Mouse (Mus musculus): ENCODE measurements around the gene Ctnnal1. TPM values are rescaled to one million over a fixed set of nuclear protein-coding genes. Genes with fewer than 3 reads are reported as not detected.

Ctnnal1 gene
- 14.3 and 14.4 TPM in 2 replicates for polyA plus RNA-seq (2012; rRNA removed)

DNA sequence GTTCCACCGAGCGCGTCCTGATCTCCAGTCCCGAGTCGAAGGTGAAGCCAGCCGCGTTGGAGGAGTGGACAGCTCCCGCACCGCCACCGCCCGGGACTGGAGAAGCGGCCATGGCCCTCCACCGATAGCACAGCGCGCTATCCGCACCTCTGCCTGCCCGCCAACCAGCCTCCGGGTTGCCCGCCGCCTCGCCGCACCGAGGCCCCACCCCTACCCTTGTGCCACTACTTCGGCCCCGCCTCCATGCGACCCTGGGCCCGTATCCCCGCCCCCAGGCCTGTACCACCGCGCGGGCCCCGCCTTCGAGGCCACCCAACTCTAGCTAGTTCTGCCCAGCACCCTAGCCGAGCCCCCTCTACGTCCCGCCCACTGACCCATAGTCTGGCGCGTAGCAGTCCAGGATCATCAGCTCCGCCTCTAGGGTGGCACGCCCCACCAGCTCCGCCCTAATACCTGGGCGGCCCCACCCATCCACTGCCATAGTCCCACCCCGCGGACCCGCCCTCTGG is at the start of gene Ctnnal1:
Gene Ctnnal1, minus strand, starts transcription at position 186 of the 509 bp plus-strand sequence.
- no peaks in the 10 kb centered on the region for H3K27me3 ChIP-seq (replicated peaks; ENCODE audit: control insufficient read depth, insufficient read depth, low read length)
- WGBS, result under 1% methylated on average over 40 of the region's 45 CpGs
- peaks cover 4% of the 10 kb centered on the region; the same call in 1 of the 2 replicates for H3K4me1 ChIP-seq (ENCODE audit: control insufficient read depth, insufficient read depth, low read length)
- peak within 1 kb of the TSS; percentile 46 for H3K27ac ChIP-seq (ENCODE audit: insufficient read depth, low read depth, low read length)
- DNase-seq, result peak; percentile 98
- peak within 1 kb of the TSS; percentile 73 for H3K4me3 ChIP-seq (ENCODE audit: insufficient read depth, low read depth, low read length)
- TF ChIP-seq CTCF (conservative IDR thresholded peaks at IDR 0.05; ENCODE audit: insufficient read depth, insufficient read length, low read depth, low read length) (no peak), POLR2A (IDR thresholded peaks at IDR 0.05; ENCODE audit: low read depth, low read length) (peak; percentile 43)
- H3K36me3 ChIP-seq (ENCODE audit: control insufficient read depth, insufficient read depth, low read length), result no peaks in the 10 kb centered on the region

- Histone ChIP-seq H3K27ac (ENCODE audit: insufficient read depth, low read depth, low read length) (no peak overlapping the region), H3K4me1 (ENCODE audit: control insufficient read depth, insufficient read depth, low read length) (no peaks in the 10 kb centered on the region), H3K27me3 (replicated peaks; ENCODE audit: control insufficient read depth, insufficient read depth, low read length) (no peaks in the 10 kb centered on the region), H3K36me3 (ENCODE audit: control insufficient read depth, insufficient read depth, low read length) (peaks cover 17% of the 10 kb centered on the region), H3K4me3 (ENCODE audit: insufficient read depth, low read depth, low read length) (no peak overlapping the region)
- 96% methylated on average over 1 of the region's 1 CpGs for WGBS
- no peak for DNase-seq
- TF ChIP-seq POLR2A (IDR thresholded peaks at IDR 0.05; ENCODE audit: low read depth, low read length) (no peak), CTCF (conservative IDR thresholded peaks at IDR 0.05; ENCODE audit: insufficient read depth, insufficient read length, low read depth, low read length) (no peak)
Observed at GRCm38 (mm10) chr4:56914761-56915160, 49.8 kb upstream of the Ctnnal1 start.

DNA sequence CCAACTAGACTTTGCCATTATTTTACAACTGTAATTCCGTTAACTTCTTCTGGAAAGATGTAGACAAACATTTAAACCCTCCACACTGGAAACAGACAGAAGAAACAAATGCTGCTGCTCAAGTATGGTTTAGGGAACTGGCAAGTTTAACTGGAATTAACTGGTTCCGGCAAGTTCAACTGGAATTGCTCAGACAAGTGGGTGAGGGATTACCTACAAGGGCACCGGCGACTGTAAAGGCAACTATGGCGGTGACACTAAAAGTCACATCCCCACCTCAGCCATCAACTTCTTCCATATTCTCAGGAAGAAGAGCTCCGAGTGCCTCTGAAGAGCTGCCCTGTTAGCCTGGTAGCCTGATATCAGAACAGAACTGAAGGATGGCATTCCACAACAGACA is 49.4 kb upstream of the Ctnnal1 start:
- Histone ChIP-seq H3K36me3 (ENCODE audit: control insufficient read depth, insufficient read depth, low read length) (peaks cover 19% of the 10 kb centered on the region), H3K27me3 (replicated peaks; ENCODE audit: control insufficient read depth, insufficient read depth, low read length) (no peaks in the 10 kb centered on the region), H3K4me1 (ENCODE audit: control insufficient read depth, insufficient read depth, low read length) (no peaks in the 10 kb centered on the region), H3K27ac (ENCODE audit: insufficient read depth, low read depth, low read length) (no peak overlapping the region), H3K4me3 (ENCODE audit: insufficient read depth, low read depth, low read length) (no peak overlapping the region)
- WGBS, result 86% methylated on average over 6 of the region's 6 CpGs
- TF ChIP-seq CTCF (conservative IDR thresholded peaks at IDR 0.05; ENCODE audit: insufficient read depth, insufficient read length, low read depth, low read length), result no peak
- no peak for TF ChIP-seq POLR2A (IDR thresholded peaks at IDR 0.05; ENCODE audit: low read depth, low read length)
- DNase-seq, result peak; percentile 21

- Histone ChIP-seq H3K36me3 (ENCODE audit: control insufficient read depth, insufficient read depth, low read length) (peaks cover 19% of the 10 kb centered on the region), H3K27ac (ENCODE audit: insufficient read depth, low read depth, low read length) (no peak overlapping the region), H3K4me3 (ENCODE audit: insufficient read depth, low read depth, low read length) (no peak overlapping the region), H3K4me1 (ENCODE audit: control insufficient read depth, insufficient read depth, low read length) (no peaks in the 10 kb centered on the region), H3K27me3 (replicated peaks; ENCODE audit: control insufficient read depth, insufficient read depth, low read length) (no peaks in the 10 kb centered on the region)
- no peak for DNase-seq
- TF ChIP-seq POLR2A (IDR thresholded peaks at IDR 0.05; ENCODE audit: low read depth, low read length) (no peak), CTCF (conservative IDR thresholded peaks at IDR 0.05; ENCODE audit: insufficient read depth, insufficient read length, low read depth, low read length) (no peak)
- WGBS, result 96% methylated on average over 7 of the region's 7 CpGs
Observed at GRCm38 (mm10) chr4:56912382-56913001, 47.5 kb upstream of the Ctnnal1 start.

- TF ChIP-seq CTCF (conservative IDR thresholded peaks at IDR 0.05; ENCODE audit: insufficient read depth, insufficient read length, low read depth, low read length), result no peak
- no peak for TF ChIP-seq POLR2A (IDR thresholded peaks at IDR 0.05; ENCODE audit: low read depth, low read length)
- H3K4me3 ChIP-seq (ENCODE audit: insufficient read depth, low read depth, low read length), result no peak overlapping the region
- no peak overlapping the region for H3K27ac ChIP-seq (ENCODE audit: insufficient read depth, low read depth, low read length)
- H3K27me3 ChIP-seq (replicated peaks; ENCODE audit: control insufficient read depth, insufficient read depth, low read length), result no peaks in the 10 kb centered on the region
- H3K4me1 ChIP-seq (ENCODE audit: control insufficient read depth, insufficient read depth, low read length), result no peaks in the 10 kb centered on the region
- H3K36me3 ChIP-seq (ENCODE audit: control insufficient read depth, insufficient read depth, low read length), result peaks cover 22% of the 10 kb centered on the region
- no peak for DNase-seq
- 73% methylated on average over 3 of the region's 3 CpGs for WGBS
Observed at GRCm38 (mm10) chr4:56909568-56909967, 44.6 kb upstream of the Ctnnal1 start.

- no peak for DNase-seq
- H3K27ac ChIP-seq (ENCODE audit: insufficient read depth, low read depth, low read length), result no peak overlapping the region
- no peaks in the 10 kb centered on the region for H3K4me1 ChIP-seq (ENCODE audit: control insufficient read depth, insufficient read depth, low read length)
- no peaks in the 10 kb centered on the region for H3K27me3 ChIP-seq (replicated peaks; ENCODE audit: control insufficient read depth, insufficient read depth, low read length)
- H3K4me3 ChIP-seq (ENCODE audit: insufficient read depth, low read depth, low read length), result no peak overlapping the region
- peaks cover 21% of the 10 kb centered on the region for H3K36me3 ChIP-seq (ENCODE audit: control insufficient read depth, insufficient read depth, low read length)
- 90% methylated on average over 5 of the region's 5 CpGs for WGBS
- no peak for TF ChIP-seq POLR2A (IDR thresholded peaks at IDR 0.05; ENCODE audit: low read depth, low read length)
- TF ChIP-seq CTCF (conservative IDR thresholded peaks at IDR 0.05; ENCODE audit: insufficient read depth, insufficient read length, low read depth, low read length), result no peak
Observed at GRCm38 (mm10) chr4:56907671-56908070, 42.7 kb upstream of the Ctnnal1 start.

- Histone ChIP-seq H3K36me3 (ENCODE audit: control insufficient read depth, insufficient read depth, low read length) (peaks cover 21% of the 10 kb centered on the region), H3K27ac (ENCODE audit: insufficient read depth, low read depth, low read length) (no peak overlapping the region), H3K27me3 (replicated peaks; ENCODE audit: control insufficient read depth, insufficient read depth, low read length) (no peaks in the 10 kb centered on the region), H3K4me1 (ENCODE audit: control insufficient read depth, insufficient read depth, low read length) (no peaks in the 10 kb centered on the region), H3K4me3 (ENCODE audit: insufficient read depth, low read depth, low read length) (no peak overlapping the region)
- WGBS, result 94% methylated on average over 3 of the region's 3 CpGs
- no peak for DNase-seq
- TF ChIP-seq CTCF (conservative IDR thresholded peaks at IDR 0.05; ENCODE audit: insufficient read depth, insufficient read length, low read depth, low read length) (no peak), POLR2A (IDR thresholded peaks at IDR 0.05; ENCODE audit: low read depth, low read length) (no peak)
Observed at GRCm38 (mm10) chr4:56906926-56907325, 41.9 kb upstream of the Ctnnal1 start.
